Mouse (Mus musculus): ENCODE data around the gene Grhl3.

- TF ChIP-seq POLR2A (IDR thresholded peaks at IDR 0.05; ENCODE audit: low read depth, low read length): no peak
- TF ChIP-seq CTCF (conservative IDR thresholded peaks at IDR 0.05; ENCODE audit: insufficient read depth, insufficient read length, low read depth, low read length): no peak
Measured at GRCm38 (mm10) chr4:135546793-135547192, 26.6 kb downstream of the Grhl3 start.
